Mouse (Mus musculus) heart, postnatal 36 days (tissue): ENCODE measurements around the gene Stk38. TPM values are rescaled to one million over a fixed set of nuclear protein-coding genes. Genes with fewer than 3 reads are reported as not detected.

Experiments
- DNase-seq, 2 experiments: peaks; one replicate each; pipeline ENCODE4 v3.0.0; 2021 to 2022
- intact Hi-C: fragments of 180-260 bp; cut with DNase I; formaldehyde crosslinking; loops from one replicate; pipeline ENCODE4 v1.15.1; 2025
- total RNA-seq, 2 experiments: library from RNA; stranded (reverse); gene quantifications; 2 replicates each; pipeline ENCODE4 v1.2.3; 2021

Gene Stk38
- 10 to 100 TPM; 30.2 to 36.2 TPM for total RNA-seq

DNA sequence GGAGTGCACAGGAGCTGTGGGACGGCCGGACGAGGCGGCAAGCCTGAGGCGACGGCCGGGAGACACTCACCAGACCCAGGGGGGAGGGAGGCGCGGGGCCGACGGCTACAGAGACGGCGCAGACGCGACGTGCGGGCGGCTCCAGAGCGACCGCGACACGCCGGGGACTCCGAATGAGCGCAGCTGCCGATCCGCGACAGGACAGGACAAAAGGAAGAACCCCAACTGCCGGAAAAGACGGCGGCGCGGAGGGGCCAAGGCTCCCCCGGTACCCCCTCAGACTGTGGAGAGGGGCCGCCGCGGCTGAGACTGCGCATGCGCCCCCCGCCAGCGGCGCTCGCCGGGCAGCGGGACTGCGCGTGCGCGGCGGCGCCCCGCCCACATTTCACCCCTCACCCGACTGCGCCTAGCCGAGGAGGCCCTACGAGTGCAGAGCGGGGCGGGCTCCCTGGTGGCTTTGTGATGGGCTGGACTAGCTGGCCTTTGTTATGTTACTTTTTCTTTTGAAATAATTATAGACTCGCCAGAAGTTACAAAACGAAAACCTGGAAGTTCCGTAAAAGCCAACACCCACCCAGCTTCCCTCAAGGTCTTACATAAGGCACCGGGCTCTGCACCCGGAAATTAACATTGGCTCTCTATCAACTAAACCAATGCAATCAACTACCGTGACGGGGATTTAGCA lies at the start of gene Stk38:
Gene Stk38, minus strand, starts transcription at position 355 of the 685 bp plus-strand sequence.
- intact Hi-C loops = loop anchor here (1.0 kb wide), 1 partner anchor 25 kb away; the partner anchor contains the start of gene Srsf3
- DNase-seq = peak; percentile 95 to 98

- intact Hi-C loops = no loop called here
- no peak for DNase-seq
Measured at GRCm38 (mm10) chr17:29057361-29057890, 49.6 kb upstream of the Stk38 start.

DNA sequence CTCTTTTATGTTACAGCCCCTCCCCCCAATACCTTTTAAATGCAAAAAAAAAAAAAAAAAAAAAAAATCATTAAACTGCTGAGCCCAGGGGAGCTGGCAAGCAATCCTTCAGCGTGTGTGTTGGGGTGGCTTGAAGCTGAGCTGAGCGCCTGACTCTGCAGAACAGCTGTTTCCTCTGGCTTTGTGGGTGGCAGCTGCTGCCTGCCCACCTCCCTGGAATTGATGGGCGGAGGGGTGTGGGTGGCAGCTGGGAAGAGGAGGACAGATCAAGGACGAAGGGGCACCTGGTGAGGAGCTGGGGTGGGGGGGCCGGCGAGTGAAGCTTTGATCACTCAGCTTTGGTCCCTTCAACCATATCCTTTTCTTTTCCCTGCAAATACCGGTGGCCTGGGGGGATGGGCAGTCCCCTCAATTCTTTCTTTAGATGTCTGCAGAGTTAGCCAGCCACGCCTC lies 48.9 kb upstream of the Stk38 start:
- intact Hi-C loops = no loop called here

GRCm38 (mm10) chr17:29056207-29056606 lies 48.4 kb upstream of the Stk38 start:
- no peak for DNase-seq
- intact Hi-C loops = no loop called here

More for the DNA sequence above, 48.9 kb upstream of the Stk38 start:
- DNase-seq = no peak

DNA sequence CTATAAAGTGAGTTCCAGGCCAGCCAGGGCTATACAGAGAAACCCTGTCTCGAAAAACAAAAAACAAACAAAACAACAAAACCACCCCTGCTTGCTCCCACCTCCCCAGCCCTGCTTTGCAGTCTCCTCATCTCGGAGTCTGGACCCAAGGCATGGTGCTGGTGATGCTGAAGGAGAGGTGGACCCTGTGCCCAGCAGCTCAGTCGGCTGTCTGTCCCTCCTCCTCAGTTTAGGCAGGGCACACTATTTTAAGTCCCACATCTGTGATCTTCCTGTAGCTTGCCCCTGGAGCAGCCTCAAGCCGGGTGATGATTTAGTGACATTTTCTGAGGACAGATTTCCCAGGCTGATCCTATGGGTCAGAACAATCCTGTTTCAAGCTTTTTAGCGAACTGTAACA lies 47.8 kb upstream of the Stk38 start:
- intact Hi-C loops = no loop called here
- DNase-seq = no peak

DNA sequence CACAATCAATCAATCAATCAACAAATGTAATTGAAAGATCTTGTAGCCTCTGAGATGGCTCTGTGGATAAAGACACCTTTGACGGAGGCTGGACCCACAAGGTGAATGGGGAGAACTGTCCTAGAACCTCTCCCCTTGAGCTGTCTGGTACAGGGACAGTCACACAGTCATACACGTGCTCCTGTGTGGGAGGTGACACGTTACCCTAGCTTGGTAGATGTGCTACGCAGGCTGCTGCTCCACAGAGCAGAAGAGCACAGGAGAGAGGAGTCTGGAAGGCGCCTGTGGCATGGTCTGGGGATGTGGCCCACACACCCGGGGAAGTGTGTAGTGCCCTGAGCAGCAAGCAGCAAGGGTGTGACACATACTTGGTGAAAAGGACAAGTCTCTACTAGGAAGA lies 46.6 kb upstream of the Stk38 start:
- DNase-seq = no peak
- intact Hi-C loops = no loop called here

- peak; percentile 63 to 69 for DNase-seq
- intact Hi-C loops = loop anchor here (2.0 kb wide), 1 partner anchor 19 kb away; no protein-coding TSS in a partner anchor
Measured at GRCm38 (mm10) chr17:29053841-29054240, 46.0 kb upstream of the Stk38 start.

GRCm38 (mm10) chr17:29053067-29053466 lies 45.3 kb upstream of the Stk38 start:
- intact Hi-C loops = loop anchor here (2.0 kb wide), 1 partner anchor 20 kb away; no protein-coding TSS in a partner anchor
- no peak for DNase-seq

- no peak for DNase-seq
- intact Hi-C loops = no loop called here
Measured at GRCm38 (mm10) chr17:29050791-29051190, 43.0 kb upstream of the Stk38 start.

- intact Hi-C loops = loop anchor here (1.0 kb wide), 2 partner anchors 45 to 121 kb away; no protein-coding TSS in a partner anchor
- DNase-seq = no peak
Measured at GRCm38 (mm10) chr17:29049923-29050322, 42.1 kb upstream of the Stk38 start.

DNA sequence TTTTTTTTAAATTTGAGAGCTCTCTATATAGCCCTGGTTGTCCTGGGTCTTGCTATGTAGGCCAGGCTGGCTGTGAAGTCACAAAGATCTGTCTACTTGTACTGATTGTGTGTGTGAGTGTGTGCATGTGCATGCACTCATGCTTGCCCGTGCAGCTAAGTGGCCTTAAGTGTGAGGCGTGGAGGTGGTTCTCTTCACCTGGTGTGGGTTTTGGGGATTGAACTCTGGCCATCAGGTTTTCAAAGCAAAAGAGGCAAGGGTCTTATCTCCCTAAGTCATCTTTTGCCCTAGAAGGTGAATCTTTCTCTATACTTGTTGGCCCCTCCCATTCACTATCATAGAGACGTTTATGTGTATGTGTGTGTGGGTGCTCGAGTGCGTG lies 41.7 kb upstream of the Stk38 start:
- DNase-seq = no peak
- intact Hi-C loops = loop anchor here (1.0 kb wide), 2 partner anchors 46 to 122 kb away; no protein-coding TSS in a partner anchor

GRCm38 (mm10) chr17:29048748-29049507 lies 41.1 kb upstream of the Stk38 start:
- intact Hi-C loops = loop anchor here (1.0 kb wide), 2 partner anchors 46 to 122 kb away; no protein-coding TSS in a partner anchor
- DNase-seq = peak; percentile 91 to 94

DNA sequence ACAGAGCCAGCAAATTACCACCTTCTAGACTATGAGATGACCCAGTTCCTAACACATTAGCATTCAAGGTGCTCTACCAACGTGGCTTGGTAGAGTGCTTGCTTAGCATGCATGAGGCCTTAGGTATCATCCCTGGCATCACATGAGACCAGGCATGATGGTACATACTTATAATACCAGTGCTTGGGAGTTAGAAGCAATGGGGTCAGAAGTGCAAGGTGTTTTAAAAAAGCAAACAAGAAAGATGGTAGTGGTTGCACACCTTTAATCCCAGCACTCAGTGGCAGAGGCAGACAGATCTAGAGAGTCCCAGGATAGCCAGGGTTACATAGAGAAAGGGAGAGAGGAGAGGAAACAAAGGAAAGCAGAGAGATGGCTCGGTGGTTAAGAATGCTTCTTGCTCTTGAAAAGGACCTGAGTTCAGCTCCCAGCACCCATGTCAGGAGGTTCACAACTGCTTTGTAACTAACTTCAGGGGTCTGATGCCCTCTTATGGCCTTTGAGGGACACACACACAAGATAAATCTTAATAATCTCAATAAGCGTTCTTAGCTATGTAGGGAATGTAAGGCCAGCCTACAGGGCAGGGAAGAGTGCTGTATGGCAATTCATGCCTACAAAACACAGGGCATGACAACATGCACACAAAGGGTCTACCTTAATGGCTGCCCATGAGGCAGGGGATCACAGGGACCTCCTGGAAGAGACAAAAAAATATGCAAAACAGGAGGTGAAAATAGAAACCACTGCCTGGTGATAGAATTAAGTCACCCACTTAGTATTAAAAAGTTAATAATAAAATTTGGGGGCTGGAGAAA lies 40.1 kb upstream of the Stk38 start:
- DNase-seq = no peak
- intact Hi-C loops = no loop called here

GRCm38 (mm10) chr17:29046863-29047262 lies 39.1 kb upstream of the Stk38 start:
- intact Hi-C loops = no loop called here

DNA sequence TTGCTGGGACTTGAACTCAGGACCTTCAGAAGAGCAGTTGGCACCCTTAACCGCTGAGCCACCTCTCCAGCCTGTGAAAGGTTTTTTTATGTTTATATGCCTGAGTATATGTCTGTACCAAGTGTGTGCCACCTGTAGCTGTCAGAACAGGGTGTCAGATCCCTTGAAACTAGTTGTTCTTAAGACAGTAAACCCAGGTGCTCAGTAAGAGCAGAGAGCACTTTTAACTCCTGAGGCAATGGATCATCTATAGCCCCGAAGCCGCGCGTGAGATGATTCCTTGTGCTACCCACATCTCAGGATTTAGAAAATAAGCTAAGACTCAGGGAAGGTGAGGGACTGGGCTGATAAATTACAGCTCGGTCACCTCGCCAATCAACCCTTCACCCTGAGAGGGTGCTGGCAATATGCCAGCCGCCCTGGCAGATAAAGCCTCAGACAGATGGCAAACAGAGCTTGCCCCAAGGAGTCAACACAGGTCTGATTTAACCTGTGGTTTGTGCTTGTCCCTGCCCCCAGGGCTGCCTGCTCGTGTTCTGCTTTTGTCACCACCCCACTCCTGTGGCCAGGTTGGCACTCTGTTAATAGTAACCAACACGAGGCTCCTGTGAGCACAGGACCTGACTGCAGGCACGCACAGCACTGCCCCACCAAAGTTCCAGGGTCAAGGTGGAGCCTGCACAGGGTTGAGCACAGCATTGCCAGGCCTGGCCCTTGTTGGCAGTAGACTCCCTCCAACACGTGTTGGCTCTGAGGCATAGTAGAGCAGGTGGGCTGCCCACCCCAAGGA lies 38.1 kb upstream of the Stk38 start:
- DNase-seq = peak in 1 of 2 experiments; percentile 37
- intact Hi-C loops = loop anchor here (2.0 kb wide), 1 partner anchor 201 kb away; no protein-coding TSS in a partner anchor

More at GRCm38 (mm10) chr17:29046863-29047262, 39.1 kb upstream of the Stk38 start:
- no peak for DNase-seq

DNA sequence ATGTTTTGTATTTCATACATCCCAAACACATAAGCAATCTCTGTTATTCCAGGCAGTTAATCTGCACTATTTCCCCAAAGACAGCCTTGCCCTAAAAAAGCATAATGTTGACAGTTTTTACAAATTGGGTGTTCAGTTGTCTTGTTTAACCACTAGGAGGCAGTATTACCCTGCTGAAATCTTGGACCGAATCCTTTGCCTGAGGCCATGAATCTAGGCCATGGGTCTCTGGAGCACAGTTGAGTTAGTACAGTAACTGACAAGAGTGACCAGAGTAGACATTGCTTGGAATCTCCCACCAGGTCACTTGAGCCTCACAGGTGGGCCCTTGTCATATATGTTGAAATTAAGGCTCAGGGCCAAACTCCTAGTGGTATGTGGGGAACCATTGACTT lies 37.1 kb upstream of the Stk38 start:
- no peak for DNase-seq
- intact Hi-C loops = loop anchor here (2.0 kb wide), 1 partner anchor 202 kb away; no protein-coding TSS in a partner anchor

DNA sequence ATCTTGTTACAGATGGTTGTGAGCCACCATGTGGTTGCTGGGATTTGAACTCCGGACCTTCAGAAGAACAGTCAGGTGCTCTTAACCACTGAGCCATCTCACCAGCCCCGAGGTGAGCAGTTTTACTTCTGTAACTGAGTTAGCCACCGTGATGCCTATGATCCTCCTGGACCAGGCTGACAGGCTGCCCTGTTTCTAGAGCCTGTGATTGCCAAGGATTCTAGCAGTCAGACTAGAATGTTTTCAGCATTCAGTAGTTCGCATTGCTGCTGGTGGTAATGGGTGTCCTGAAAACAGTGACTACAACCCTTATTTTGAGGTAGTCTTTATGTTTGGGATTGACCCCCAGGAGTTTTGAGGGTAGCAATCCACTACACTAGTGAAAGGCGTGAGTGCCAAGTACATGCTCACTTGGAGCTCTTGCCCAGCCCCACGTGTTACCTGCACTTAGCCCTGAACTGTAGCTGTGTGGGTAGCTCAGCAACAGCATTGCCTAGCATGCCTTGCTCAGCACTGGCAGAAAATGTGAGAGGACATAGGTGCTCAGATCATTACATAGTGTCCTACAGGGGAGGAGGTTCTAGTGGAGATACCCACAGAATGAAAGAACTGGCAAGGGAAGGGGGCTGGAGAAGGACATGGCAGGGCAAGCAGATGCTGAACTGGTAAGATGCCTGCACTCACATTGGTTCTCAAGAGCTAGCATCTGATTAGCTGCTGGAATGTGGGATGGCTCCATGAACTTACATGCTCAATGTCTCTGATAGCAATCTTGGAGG lies 36.5 kb upstream of the Stk38 start:
- intact Hi-C loops = loop anchor here (2.0 kb wide), 1 partner anchor 202 kb away; no protein-coding TSS in a partner anchor
- no peak for DNase-seq

DNA sequence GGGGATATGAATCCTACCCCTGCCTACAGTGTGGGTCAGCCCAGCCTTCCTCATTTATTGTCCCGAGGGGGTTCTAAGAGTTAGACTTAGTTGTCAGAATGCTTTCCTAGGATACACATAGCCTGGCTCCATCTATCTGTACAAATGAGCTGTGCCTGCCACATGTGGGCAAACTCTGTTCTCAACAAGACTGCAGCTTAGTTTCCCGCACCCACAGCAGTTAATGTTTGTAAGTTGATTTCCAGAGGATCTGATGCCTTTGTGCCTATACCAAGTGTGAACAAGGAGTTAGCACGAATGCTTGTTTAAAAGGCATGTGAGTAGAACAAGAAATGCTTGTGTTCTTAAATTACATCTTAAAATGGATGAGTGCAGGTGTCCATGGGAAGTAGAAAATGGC lies 35.8 kb upstream of the Stk38 start:
- intact Hi-C loops = no loop called here
- no peak for DNase-seq

DNA sequence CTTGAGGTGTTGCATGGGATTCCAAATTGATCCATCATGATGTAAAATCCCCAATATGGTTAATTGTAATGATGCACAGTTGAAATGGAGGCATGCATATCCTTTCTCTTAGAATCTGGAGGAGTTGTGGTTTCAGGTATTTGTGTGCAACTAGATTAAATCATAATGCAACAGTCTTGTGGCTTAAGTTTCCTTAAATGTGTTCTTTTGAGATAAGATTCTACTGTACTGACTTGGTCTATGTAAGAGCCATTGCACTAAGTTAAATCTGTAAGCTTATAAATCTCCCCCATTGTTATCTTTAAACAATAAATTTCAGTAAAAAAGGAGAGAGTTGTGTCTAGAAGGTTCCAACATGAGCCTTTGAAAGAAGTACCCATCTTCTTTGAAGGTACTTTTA lies 34.8 kb upstream of the Stk38 start:
- no peak for DNase-seq
- intact Hi-C loops = no loop called here
